In the genomic region with DNA sequence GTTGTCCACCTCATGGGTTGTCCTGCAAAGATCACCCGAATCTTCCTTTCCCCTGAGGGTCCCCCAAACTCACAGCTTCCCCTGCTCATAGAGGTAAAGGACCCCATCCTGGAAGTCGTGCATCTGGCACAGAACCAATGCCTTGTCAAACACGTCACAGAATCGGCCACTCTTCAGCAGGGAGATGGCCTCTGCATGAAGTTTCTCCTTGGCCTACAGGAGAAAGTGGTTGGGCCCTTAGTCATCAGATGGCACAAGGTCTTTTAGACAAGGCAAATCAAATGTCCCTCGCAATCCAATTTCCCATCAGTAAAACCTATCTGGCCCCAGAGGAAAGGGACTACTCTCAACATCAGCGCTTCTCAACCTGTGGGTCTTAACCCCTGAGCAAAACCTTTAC, we compare ENCODE assay signal across 30 mouse cellular contexts. TPM values are rescaled to one million over a fixed set of nuclear protein-coding genes. Genes with fewer than 3 reads are reported as not detected.
A peak's percentile ranks its signal among the peaks of the same experiment; 100 is the strongest.
DNase-seq lines count a peak whose midpoint lies in the region; ATAC-seq lines count a peak whose summit lies in the region.
"Had no signal": no experiment of that assay in that cellular context is flagged by ENCODE, and none has a peak within 500 bp of the region (broad histone marks: within the 10 kb centered on the region; RNA-seq: fewer than 3 reads in every experiment).

No protein-coding gene starts in this region.

- DNase-seq in adrenal gland, adult (ENCODE audit: inconsistent age in 2 of 2, low spot score in 1 of 2), result peak; percentile 61 to 86
- no peak for DNase-seq in adrenal gland, adult 18-20 months (ENCODE audit: low spot score in 2 of 2)
- no peak for DNase-seq in liver, embryonic 13.5 days
- DNase-seq in liver, embryonic 11.5 days (ENCODE audit: low spot score), result no peak
- DNase-seq in adrenal gland, postnatal 14 days, result peak; percentile 59
- DNase-seq in cerebellum, adult 8-10 months, result no peak
- no peak for DNase-seq in adipocyte (ENCODE audit: low spot score)
- DNase-seq: cerebellum, adult 18-20 months; cerebellum, adult 9-11 months; cerebellum, postnatal 25 days; gastrocnemius, postnatal 10 days; gastrocnemius, postnatal 36 days; heart, postnatal 10 days; heart, postnatal 36 days; kidney, adult 18-20 months; kidney, adult 9 months had no signal

- peaks cover 17% of the 10 kb centered on the region for H3K4me1 ChIP-seq in liver, embryonic 13.5 days (replicated peaks)
- H3K4me1 ChIP-seq in liver, embryonic 11.5 days (replicated peaks; ENCODE audit: control insufficient read depth, insufficient read depth, low read length), result no peaks in the 10 kb centered on the region
- H3K4me1 ChIP-seq: embryonic facial prominence, embryonic 12.5 days; embryonic facial prominence, embryonic 15.5 days; forebrain, embryonic 10.5 days; forebrain, embryonic 13.5 days; heart, embryonic 12.5 days; heart, embryonic 15.5 days; hindbrain, embryonic 10.5 days had no signal

- 88% methylated on average over 6 of the region's 6 CpGs for WGBS in liver, embryonic 13.5 days (ENCODE audit: insufficient replicate concordance)
- WGBS in liver, embryonic 11.5 days, result 89% methylated on average over 6 of the region's 6 CpGs

- no peaks in the 10 kb centered on the region; the same call in 1 of the 2 replicates for H3K9me3 ChIP-seq in liver, embryonic 13.5 days (replicated peaks)
- no peaks in the 10 kb centered on the region for H3K9me3 ChIP-seq in liver, embryonic 11.5 days (ENCODE audit: control insufficient read depth, low read length)
- H3K9me3 ChIP-seq: embryonic facial prominence, embryonic 12.5 days; embryonic facial prominence, embryonic 15.5 days; forebrain, embryonic 10.5 days; forebrain, embryonic 13.5 days; heart, embryonic 12.5 days; heart, embryonic 15.5 days; hindbrain, embryonic 10.5 days had no signal

- no peak for ATAC-seq in liver, embryonic 13.5 days (ENCODE audit: low read depth)
- no peak for ATAC-seq in liver, embryonic 11.5 days (replicated peaks; ENCODE audit: low FRiP score)
- no peak for ATAC-seq in activated CD4-positive, CD25-positive, alpha-beta regulatory T cell, adult 4 months
- ATAC-seq: forebrain, embryonic 13.5 days; forebrain, embryonic 16.5 days; hindbrain, postnatal 0 days; inflammation-experienced regulatory T-cells, adult 6 months; intestine, embryonic 16.5 days had no signal

- no peak overlapping the region for H3K27ac ChIP-seq in liver, embryonic 13.5 days
- no peak overlapping the region for H3K27ac ChIP-seq in liver, embryonic 11.5 days (ENCODE audit: low read depth, low read length)
- H3K27ac ChIP-seq: embryonic facial prominence, embryonic 12.5 days; embryonic facial prominence, embryonic 15.5 days; forebrain, embryonic 10.5 days; forebrain, embryonic 13.5 days; heart, embryonic 15.5 days; hindbrain, embryonic 10.5 days; hindbrain, embryonic 14.5 days; hindbrain, postnatal 0 days had no signal

- no peak overlapping the region for H3K4me2 ChIP-seq in liver, embryonic 13.5 days
- H3K4me2 ChIP-seq in liver, embryonic 11.5 days, result no peak overlapping the region
- H3K4me2 ChIP-seq: embryonic facial prominence, embryonic 12.5 days; embryonic facial prominence, embryonic 15.5 days; forebrain, embryonic 13.5 days; heart, embryonic 12.5 days; heart, embryonic 15.5 days; hindbrain, embryonic 14.5 days had no signal

- no peak overlapping the region for H3K4me3 ChIP-seq in liver, embryonic 13.5 days (replicated peaks)
- H3K4me3 ChIP-seq in liver, embryonic 11.5 days (ENCODE audit: low read depth, low read length), result no peak overlapping the region
- H3K4me3 ChIP-seq: embryonic facial prominence, embryonic 12.5 days; embryonic facial prominence, embryonic 15.5 days; erythroblast, embryonic 14.5 days; forebrain, embryonic 10.5 days; forebrain, embryonic 13.5 days; heart, embryonic 12.5 days; heart, embryonic 15.5 days; hindbrain, embryonic 10.5 days had no signal

- H3K27me3 ChIP-seq in liver, embryonic 13.5 days, result no peaks in the 10 kb centered on the region
- H3K27me3 ChIP-seq in liver, embryonic 11.5 days (replicated peaks; ENCODE audit: control insufficient read depth, insufficient read depth, low read length), result no peaks in the 10 kb centered on the region
- H3K27me3 ChIP-seq: embryonic facial prominence, embryonic 12.5 days; embryonic facial prominence, embryonic 15.5 days; forebrain, embryonic 13.5 days; heart, embryonic 12.5 days; heart, embryonic 15.5 days had no signal

- H3K9ac ChIP-seq in liver, embryonic 13.5 days, result peak overlapping the region; percentile 9; the same call in 1 of the 2 replicates
- H3K9ac ChIP-seq in liver, embryonic 11.5 days (ENCODE audit: low read depth, low read length), result no peak overlapping the region
- H3K9ac ChIP-seq: embryonic facial prominence, embryonic 12.5 days; embryonic facial prominence, embryonic 15.5 days; forebrain, embryonic 13.5 days; heart, embryonic 12.5 days; heart, embryonic 15.5 days; hindbrain, embryonic 14.5 days had no signal

- H3K36me3 ChIP-seq in liver, embryonic 13.5 days, result peaks cover 94% of the 10 kb centered on the region
- peaks cover 69% of the 10 kb centered on the region for H3K36me3 ChIP-seq in liver, embryonic 11.5 days (ENCODE audit: control insufficient read depth, insufficient read depth, low read length)

RNA-seq across cellular contexts. Expression of a gene that starts 8.3 kb away (rescaled TPM):
- total RNA-seq in adrenal gland, adult 18-20 months (2021), result 10 to 100 TPM; 52.5 to 70.4 TPM
- polyA plus RNA-seq in liver, embryonic 13.5 days (2015; fragmentation: Nextera tagmentation; extraction: Ambion mirVana), result 14.8 and 15.3 TPM in 2 replicates
- 25.2 and 26.1 TPM in 2 replicates for polyA plus RNA-seq in liver, embryonic 11.5 days (2014; fragmentation: Nextera tagmentation; extraction: Ambion mirVana)
- 41.6 and 44.1 TPM in 2 replicates for total RNA-seq in adrenal gland, postnatal 14 days (2021)
- 10 to 100 TPM; 21.5 to 40.8 TPM for polyA plus RNA-seq in activated CD4-positive, CD25-positive, alpha-beta regulatory T cell, adult 4 months (2017; shearing (Covaris generic))

RNA-seq across cellular contexts. Expression of a gene that starts 9.1 kb away (rescaled TPM):
- total RNA-seq in adrenal gland, adult 18-20 months (2021), result 10 to 100 TPM; 52.3 to 87.5 TPM
- polyA plus RNA-seq in liver, embryonic 13.5 days (2015; fragmentation: Nextera tagmentation; extraction: Ambion mirVana), result 1,411 and 1,456 TPM in 2 replicates
- polyA plus RNA-seq in liver, embryonic 11.5 days (2014; fragmentation: Nextera tagmentation; extraction: Ambion mirVana), result 879 and 949 TPM in 2 replicates
- 77.5 and 92.0 TPM in 2 replicates for total RNA-seq in adrenal gland, postnatal 14 days (2021)
- 10 to 100 TPM; 27.6 to 33.4 TPM for polyA plus RNA-seq in activated CD4-positive, CD25-positive, alpha-beta regulatory T cell, adult 4 months (2017; shearing (Covaris generic))

RNA-seq across cellular contexts. Expression of a gene that starts 18.6 kb away (rescaled TPM):
- total RNA-seq in adrenal gland, adult 18-20 months (2021), result 10 to 100 TPM; 26.8 to 34.4 TPM
- 208 and 210 TPM in 2 replicates for polyA plus RNA-seq in liver, embryonic 13.5 days (2015; fragmentation: Nextera tagmentation; extraction: Ambion mirVana)
- polyA plus RNA-seq in liver, embryonic 11.5 days (2014; fragmentation: Nextera tagmentation; extraction: Ambion mirVana), result 250 TPM in 2 replicates
- 76.0 and 90.3 TPM in 2 replicates for total RNA-seq in adrenal gland, postnatal 14 days (2021)
- polyA plus RNA-seq in activated CD4-positive, CD25-positive, alpha-beta regulatory T cell, adult 4 months (2017; shearing (Covaris generic)), result 10 to 100 TPM; 29.0 to 36.5 TPM

RNA-seq across cellular contexts. Expression of a gene that starts 26.1 kb away (rescaled TPM):
- 100 to 1,000 TPM; 182 to 214 TPM for total RNA-seq in adrenal gland, adult 18-20 months (2021)
- 15.8 and 19.0 TPM in 2 replicates for polyA plus RNA-seq in liver, embryonic 13.5 days (2015; fragmentation: Nextera tagmentation; extraction: Ambion mirVana)
- polyA plus RNA-seq in liver, embryonic 11.5 days (2014; fragmentation: Nextera tagmentation; extraction: Ambion mirVana), result 37.1 and 37.7 TPM in 2 replicates
- total RNA-seq in adrenal gland, postnatal 14 days (2021), result 122 and 133 TPM in 2 replicates
- polyA plus RNA-seq in activated CD4-positive, CD25-positive, alpha-beta regulatory T cell, adult 4 months (2017; shearing (Covaris generic)), result 10 to 100 TPM; 15.7 to 20.3 TPM

RNA-seq across cellular contexts. Expression of a gene that starts 27.3 kb away (rescaled TPM):
- total RNA-seq in adrenal gland, adult 18-20 months (2021), result 10 to 100 TPM; 21.7 to 30.9 TPM
- polyA plus RNA-seq in liver, embryonic 13.5 days (2015; fragmentation: Nextera tagmentation; extraction: Ambion mirVana), result 20.7 and 23.0 TPM in 2 replicates
- 39.5 and 41.9 TPM in 2 replicates for polyA plus RNA-seq in liver, embryonic 11.5 days (2014; fragmentation: Nextera tagmentation; extraction: Ambion mirVana)
- 27.1 and 29.5 TPM in 2 replicates for total RNA-seq in adrenal gland, postnatal 14 days (2021)
- 10 to 100 TPM; 16.5 to 18.0 TPM for polyA plus RNA-seq in activated CD4-positive, CD25-positive, alpha-beta regulatory T cell, adult 4 months (2017; shearing (Covaris generic))

Comparison
In these comparisons a context has a peak if more than half of its experiments do, and no peak if none do; other contexts are left out.
1. DNase-seq: peak in adrenal gland, adult (2 of 2) and adrenal gland, postnatal 14 days (single experiment); none in adrenal gland, adult 18-20 months (0 of 2), liver, embryonic 13.5 days (single experiment), liver, embryonic 11.5 days (single experiment), cerebellum, adult 8-10 months (single experiment) and adipocyte (single experiment).
2. RNA of a gene that starts 9.1 kb away (polyA plus RNA-seq): 1,411 to 1,456 TPM in liver, embryonic 13.5 days and 879 to 949 TPM in liver, embryonic 11.5 days; 27.6 to 33.4 TPM in activated CD4-positive, CD25-positive, alpha-beta regulatory T cell, adult 4 months; every median in the first group is over 10 times any median in the second.